ENCODE assay signal across 9 mouse cellular contexts in genomic region chr4:133658729-133659128, GRCm38 (mm10). TPM values are rescaled to one million over a fixed set of nuclear protein-coding genes. Genes with fewer than 3 reads are reported as not detected.
A peak's percentile ranks its signal among the peaks of the same experiment; 100 is the strongest.
DNase-seq lines count a peak whose midpoint lies in the region; ATAC-seq and TF ChIP-seq lines count a peak whose summit lies in the region.
"Had no signal": no experiment of that assay in that cellular context is flagged by ENCODE, and none has a peak within 500 bp of the region (broad histone marks: within the 10 kb centered on the region; RNA-seq: fewer than 3 reads in every experiment).

No protein-coding gene starts in this region.

- no peak overlapping the region for H3K4me2 ChIP-seq in limb, embryonic 11.5 days (ENCODE audit: low read depth, severe bottlenecking)

- no peak overlapping the region for H3K9ac ChIP-seq in limb, embryonic 11.5 days (ENCODE audit: low read length)

- H3K36me3 ChIP-seq in kidney, adult 2 months (ENCODE audit: control insufficient read depth, insufficient read depth, low read length) = no peaks in the 10 kb centered on the region
- peaks cover 35% of the 10 kb centered on the region for H3K36me3 ChIP-seq in G1E (replicated peaks)
- H3K36me3 ChIP-seq in limb, embryonic 11.5 days (ENCODE audit: control insufficient read depth, insufficient read depth, low read length) = no peaks in the 10 kb centered on the region

- peak overlapping the region; percentile 98 for H3K27ac ChIP-seq in kidney, adult 2 months (ENCODE audit: insufficient read depth, low read depth, low read length)
- H3K27ac ChIP-seq in limb, embryonic 11.5 days (replicated peaks; ENCODE audit: low read depth, low read length) = peak overlapping the region; percentile 93

- DNase-seq in kidney, adult 2 months = peak; percentile 42
- no peak for DNase-seq in kidney, adult 8-10 months
- DNase-seq in A20 (ENCODE audit: low read depth, low spot score) (peak; percentile 70), G1E (ENCODE audit: low spot score) (no peak)
- no peak for DNase-seq in limb, embryonic 11.5 days (ENCODE audit: low spot score)
- DNase-seq in urinary bladder, adult 2 months (ENCODE audit: low spot score) = no peak
- no peak for DNase-seq in gastrocnemius, postnatal 4 days (ENCODE audit: low spot score in 2 of 2)
- DNase-seq: gastrocnemius, postnatal 36 days had no signal

- WGBS in kidney, adult 2 months = 43% methylated on average over 2 of the region's 2 CpGs
- whole genome bisulfite sequencing in limb, embryonic 11.5 days = 32% methylated on average over 2 of the region's 2 CpGs

- H3K4me3 ChIP-seq in kidney, adult 2 months (ENCODE audit: insufficient read depth, low read depth, low read length) = peak overlapping the region; percentile 49; the same call in 1 of the 2 replicates
- peak overlapping the region; percentile 5; the same call in 1 of the 2 replicates for H3K4me3 ChIP-seq in G1E (ENCODE audit: low read depth, low read length)
- H3K4me3 ChIP-seq in limb, embryonic 11.5 days (ENCODE audit: low read depth, low read length) = no peak overlapping the region

- TF ChIP-seq CTCF in kidney, adult 2 months (conservative IDR thresholded peaks at IDR 0.05; ENCODE audit: insufficient read depth, insufficient read length, low read depth, low read length) = no peak
- TF ChIP-seq CTCF in G1E (IDR thresholded peaks at IDR 0.05; ENCODE audit: low read depth, low read length) = no peak

- H3K27me3 ChIP-seq in kidney, adult 2 months (replicated peaks; ENCODE audit: control insufficient read depth, insufficient read depth, low read length) = no peaks in the 10 kb centered on the region
- no peaks in the 10 kb centered on the region for H3K27me3 ChIP-seq in G1E (ENCODE audit: insufficient read depth, low read length)
- no peaks in the 10 kb centered on the region for H3K27me3 ChIP-seq in limb, embryonic 11.5 days (ENCODE audit: control insufficient read depth, insufficient read depth, low read length)

- no peaks in the 10 kb centered on the region for H3K9me3 ChIP-seq in G1E (replicated peaks)
- H3K9me3 ChIP-seq in limb, embryonic 11.5 days (ENCODE audit: control insufficient read depth, low read length) = no peaks in the 10 kb centered on the region

- no peak for TF ChIP-seq POLR2A in kidney, adult 2 months (IDR thresholded peaks at IDR 0.05; ENCODE audit: low read depth, low read length)

- peaks cover 18% of the 10 kb centered on the region for H3K4me1 ChIP-seq in kidney, adult 2 months (ENCODE audit: control insufficient read depth, insufficient read depth, low read length)
- peaks cover 59% of the 10 kb centered on the region for H3K4me1 ChIP-seq in G1E (ENCODE audit: insufficient read depth, low read depth, low read length)
- peaks cover 32% of the 10 kb centered on the region for H3K4me1 ChIP-seq in limb, embryonic 11.5 days (ENCODE audit: control insufficient read depth, insufficient read depth, low read length)

- ATAC-seq in G1E (ENCODE audit: extremely low read depth, insufficient number of reproducible peaks, low FRiP score, poor library complexity, severe bottlenecking) = no peak
- no peak for ATAC-seq in limb, embryonic 11.5 days (ENCODE audit: insufficient number of reproducible peaks, low FRiP score, low TSS enrichment, low read depth)
- ATAC-seq in frontal cortex, adult (ENCODE audit: low TSS enrichment) = no peak

RNA-seq across cellular contexts. Expression of gene Zdhhc18, which starts 8.8 kb away (rescaled TPM):
- polyA plus RNA-seq in kidney, adult 2 months (2012; rRNA removed) = 28.7 and 31.6 TPM in 2 replicates
- total RNA-seq in G1E (2014; fragmentation: Nextera tagmentation) = 9.6 and 11.7 TPM in 2 replicates
- total RNA-seq in G1E (2017) = 4.4 and 5.3 TPM in 2 replicates
- polyA plus RNA-seq in G1E (2012) = 11.1 and 11.6 TPM in 2 replicates
- 2.7 and 4.9 TPM in 2 replicates for polyA plus RNA-seq in limb, embryonic 11.5 days (2014; fragmentation: Nextera tagmentation; extraction: Ambion mirVana)
- polyA plus RNA-seq in urinary bladder, adult 2 months (2012; rRNA removed) = 17.8 and 19.7 TPM in 2 replicates
- total RNA-seq in gastrocnemius, postnatal 4 days (2021) = 10 to 100 TPM; 20.8 to 23.7 TPM

RNA-seq across cellular contexts. Expression of gene Pigv, which starts 13.7 kb away (rescaled TPM):
- 15.8 and 16.2 TPM in 2 replicates for polyA plus RNA-seq in kidney, adult 2 months (2012; rRNA removed)
- total RNA-seq in G1E (2014; fragmentation: Nextera tagmentation) (13.2 and 15.4 TPM in 2 replicates), G1E (2017) (5.6 and 5.7 TPM in 2 replicates)
- polyA plus RNA-seq in G1E (2012) = 11.4 and 12.7 TPM in 2 replicates
- polyA plus RNA-seq in limb, embryonic 11.5 days (2014; fragmentation: Nextera tagmentation; extraction: Ambion mirVana) = 13.2 and 16.8 TPM in 2 replicates
- polyA plus RNA-seq in urinary bladder, adult 2 months (2012; rRNA removed) = 17.1 and 19.4 TPM in 2 replicates
- 10 to 100 TPM; 11.3 to 11.7 TPM for total RNA-seq in gastrocnemius, postnatal 4 days (2021)

RNA-seq across cellular contexts. Expression of gene Sfn, which starts 56.8 kb away (rescaled TPM):
- 7.2 and 7.6 TPM in 2 replicates for polyA plus RNA-seq in kidney, adult 2 months (2012; rRNA removed)
- total RNA-seq in G1E (2014; fragmentation: Nextera tagmentation) (1.4 and 3.4 TPM in 2 replicates), G1E (2017) (0.41 and 0.66 TPM in 2 replicates)
- 1.3 and 2.4 TPM in 2 replicates for polyA plus RNA-seq in G1E (2012)
- polyA plus RNA-seq in limb, embryonic 11.5 days (2014; fragmentation: Nextera tagmentation; extraction: Ambion mirVana) = 34.9 and 45.1 TPM in 2 replicates
- polyA plus RNA-seq in urinary bladder, adult 2 months (2012; rRNA removed) = 218 and 326 TPM in 2 replicates
- total RNA-seq in gastrocnemius, postnatal 4 days (2021) = 1 to 10 TPM; 2.2 to 2.3 TPM

Comparison
In these comparisons a context has a peak if more than half of its experiments do, and no peak if none do; other contexts are left out.
1. DNase-seq: peak in kidney, adult 2 months (single experiment) and A20 (single experiment); none in kidney, adult 8-10 months (0 of 2), G1E (single experiment), limb, embryonic 11.5 days (single experiment), urinary bladder, adult 2 months (single experiment) and gastrocnemius, postnatal 4 days (0 of 2).